Mouse (Mus musculus) layer of hippocampus, adult 9-11 months (tissue): Measurements from ENCODE around the gene Sarm1.
"Not testable (repeated sequence)": the region's sequence is repeated elsewhere in the genome, so short reads cannot be mapped to it uniquely, and the experiment has no call there.

Experiments used
- DNase-seq: peaks from one replicate; pipeline ENCODE4 v3.0.0; 2022

Gene Sarm1

DNA sequence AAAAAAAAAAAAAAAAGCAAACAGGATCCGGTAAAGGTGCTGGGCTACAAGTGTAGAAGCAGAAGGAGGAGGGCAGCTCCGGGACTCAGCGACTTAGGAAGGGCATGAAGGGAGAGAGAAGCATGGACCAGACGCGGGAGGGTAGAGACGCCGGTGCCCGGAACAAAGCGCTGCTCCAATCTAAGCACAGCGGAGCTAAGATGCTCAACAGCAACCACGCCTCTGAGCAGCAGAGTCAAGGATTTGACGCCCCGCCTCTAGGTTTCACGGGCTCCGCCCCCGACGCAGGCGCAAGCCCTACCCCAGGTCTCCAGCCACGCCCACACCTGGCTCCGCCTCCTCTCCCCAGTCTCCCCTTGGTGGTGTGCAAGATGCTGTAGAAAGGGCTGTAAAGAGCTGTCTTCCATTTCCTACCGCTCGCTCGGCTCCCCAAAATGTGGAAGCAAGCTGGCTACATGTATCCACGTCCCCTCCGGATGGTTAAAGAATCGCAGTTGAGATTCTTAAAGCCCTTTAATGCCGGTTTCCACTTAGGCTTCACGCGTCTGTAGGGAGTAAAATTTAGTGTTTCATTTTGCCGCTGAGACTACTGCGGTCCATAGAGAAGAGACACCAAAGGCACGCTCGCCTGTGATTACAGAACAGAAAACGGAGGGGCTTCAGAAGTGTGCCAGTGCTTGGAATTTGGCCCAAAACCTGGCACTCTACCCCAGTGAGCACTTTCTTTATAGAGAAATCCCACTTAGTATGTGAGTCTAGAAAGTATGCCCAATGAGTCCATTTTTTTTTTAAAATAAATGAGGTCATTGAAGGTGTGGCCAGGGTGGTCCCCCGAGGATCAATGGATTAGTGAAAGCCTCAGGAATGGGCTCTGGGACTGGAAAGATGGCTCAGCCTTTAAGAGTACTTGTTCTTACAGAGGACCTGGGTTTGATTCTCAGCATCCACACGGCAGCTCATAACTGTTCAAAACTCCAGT, at the start of gene Sarm1:
Gene Sarm1 (minus strand): TSS at position 211 of the 979 bp plus-strand sequence.
- DNase-seq = peak; percentile 95

DNA sequence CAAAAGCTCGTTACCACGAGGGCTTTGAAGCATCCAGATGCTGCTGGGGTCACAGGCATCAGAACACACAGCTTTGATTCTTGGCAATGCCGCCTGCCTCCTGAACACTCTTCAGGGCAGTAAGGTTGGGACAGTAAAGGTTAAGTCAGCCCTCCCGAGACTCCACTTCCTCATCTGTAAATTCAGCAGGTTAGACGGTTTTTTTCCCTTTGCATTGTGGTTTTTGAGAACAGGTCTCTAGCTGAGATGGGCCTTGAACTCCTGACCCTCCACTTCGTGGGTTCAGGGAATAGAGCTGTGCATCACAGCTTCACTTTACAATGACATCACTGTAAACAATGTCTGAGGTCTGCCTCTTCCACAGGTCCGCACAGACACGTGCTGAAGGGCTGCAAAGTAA, 47.6 kb upstream of the Sarm1 start:
- DNase-seq = no peak

GRCm38 (mm10) chr11:78544449-78545111, 47.0 kb upstream of the Sarm1 start:
- no peak for DNase-seq

GRCm38 (mm10) chr11:78540358-78540757, 42.8 kb upstream of the Sarm1 start:
- no peak for DNase-seq

DNA sequence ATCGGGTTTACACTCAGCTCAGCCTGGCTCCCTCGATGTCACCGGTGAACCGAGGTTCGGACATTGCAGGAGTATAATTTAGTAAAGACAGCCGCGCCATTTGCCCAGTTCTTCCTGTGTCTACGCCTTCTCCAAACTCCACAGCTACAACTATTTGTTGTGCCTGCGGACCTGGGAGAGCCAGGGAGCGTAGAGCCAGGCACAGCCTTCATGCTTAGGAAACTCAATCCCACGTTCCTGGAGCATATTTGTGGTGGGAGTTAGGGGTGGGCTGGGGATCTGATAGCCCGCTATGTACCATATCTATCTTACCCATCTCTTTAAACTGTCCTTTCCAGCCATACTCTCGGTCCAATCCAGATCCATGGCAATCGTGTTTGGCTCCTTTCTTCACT, 39.1 kb upstream of the Sarm1 start:
- DNase-seq = no peak

- peak; percentile 99 for DNase-seq
Observed at GRCm38 (mm10) chr11:78536080-78536689, 38.6 kb upstream of the Sarm1 start, which contains the start of the genes Tnfaip1 and Ift20. Gene Tnfaip1 (minus strand): TSS chr11:78536332. Gene Ift20 (plus strand): TSS chr11:78536361.

- DNase-seq = peak; percentile 44
Observed at GRCm38 (mm10) chr11:78535376-78536079, 38.0 kb upstream of the Sarm1 start.

DNA sequence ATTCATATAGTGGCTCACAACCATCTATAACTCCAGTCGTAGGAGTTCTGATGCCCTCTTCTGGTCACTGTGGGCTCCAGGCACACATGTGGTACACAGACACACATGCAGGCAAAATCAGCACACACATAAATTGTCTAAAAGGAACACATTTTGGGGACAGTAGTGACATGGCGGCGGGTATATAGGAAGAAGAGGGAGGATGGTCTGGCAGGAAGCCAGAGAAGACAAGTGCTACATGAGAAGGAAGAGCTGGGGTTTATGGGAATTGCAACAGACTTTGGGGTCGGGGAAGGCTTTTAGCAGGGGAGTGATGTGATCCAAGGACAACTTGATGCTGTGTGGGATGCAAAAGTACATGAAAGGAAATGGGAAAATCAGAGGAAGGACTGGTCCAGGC, 37.0 kb upstream of the Sarm1 start:
- no peak for DNase-seq

- not testable (repeated sequence) for DNase-seq
Observed at GRCm38 (mm10) chr11:78531515-78531914, 34.0 kb upstream of the Sarm1 start.

DNA sequence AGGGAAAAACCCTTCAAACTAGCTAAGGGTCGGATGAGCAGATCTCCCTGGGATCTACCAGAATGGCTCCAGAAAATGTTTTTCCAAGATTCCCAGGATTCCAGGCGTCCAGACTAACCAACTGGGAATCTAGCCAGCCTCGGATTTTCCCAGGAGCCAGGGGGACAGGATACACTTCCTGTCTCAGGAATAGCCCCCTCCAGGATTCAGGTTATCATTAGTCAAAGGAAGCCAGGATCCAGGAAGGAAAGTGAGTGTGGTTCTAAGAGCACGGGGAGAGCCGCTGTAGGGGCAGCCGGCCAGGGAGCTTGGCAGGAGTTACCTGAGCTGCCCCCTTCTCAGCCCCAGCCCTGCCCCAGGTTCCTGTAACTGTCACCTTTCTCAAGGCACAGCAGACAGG, 33.5 kb upstream of the Sarm1 start:
- DNase-seq = no peak

DNA sequence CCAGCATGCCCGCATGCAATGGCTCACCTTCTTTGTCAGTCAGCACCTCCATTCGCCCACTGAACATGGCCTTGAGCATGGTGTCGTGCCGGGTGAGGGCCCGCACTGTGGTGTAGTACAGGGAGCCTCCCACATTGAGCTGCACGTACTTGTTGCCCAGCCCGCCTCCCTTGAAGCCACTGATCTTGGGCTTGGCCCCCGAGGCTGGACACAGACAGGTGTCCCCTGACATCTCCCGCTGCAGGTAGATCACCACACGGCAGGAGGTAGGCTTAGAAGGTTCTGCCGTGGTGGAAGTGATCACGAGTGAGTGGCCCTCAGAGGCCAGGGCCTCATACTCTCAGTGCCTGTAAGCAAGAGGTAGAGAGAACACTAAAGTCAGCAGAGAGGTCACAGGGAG, 32.4 kb upstream of the Sarm1 start:
- DNase-seq = no peak

DNA sequence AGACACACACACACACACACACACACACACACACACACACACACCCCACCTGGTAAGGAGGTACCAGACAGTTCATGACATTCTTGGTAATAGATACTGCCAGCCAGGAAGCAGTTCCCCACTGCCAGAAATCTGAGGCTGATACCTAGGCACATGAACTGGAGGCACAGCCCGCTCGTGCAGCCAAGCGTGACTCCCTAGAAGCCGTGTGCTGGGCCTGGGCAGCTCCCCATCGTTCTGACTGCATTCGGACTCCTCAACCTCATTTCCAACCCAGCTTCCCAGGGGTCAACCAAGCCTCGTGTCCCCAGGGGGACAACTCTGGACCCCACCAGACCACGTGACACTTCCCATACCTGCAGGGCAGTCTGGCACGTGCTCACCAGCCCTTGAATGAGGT, 31.2 kb upstream of the Sarm1 start:
- no peak for DNase-seq

DNA sequence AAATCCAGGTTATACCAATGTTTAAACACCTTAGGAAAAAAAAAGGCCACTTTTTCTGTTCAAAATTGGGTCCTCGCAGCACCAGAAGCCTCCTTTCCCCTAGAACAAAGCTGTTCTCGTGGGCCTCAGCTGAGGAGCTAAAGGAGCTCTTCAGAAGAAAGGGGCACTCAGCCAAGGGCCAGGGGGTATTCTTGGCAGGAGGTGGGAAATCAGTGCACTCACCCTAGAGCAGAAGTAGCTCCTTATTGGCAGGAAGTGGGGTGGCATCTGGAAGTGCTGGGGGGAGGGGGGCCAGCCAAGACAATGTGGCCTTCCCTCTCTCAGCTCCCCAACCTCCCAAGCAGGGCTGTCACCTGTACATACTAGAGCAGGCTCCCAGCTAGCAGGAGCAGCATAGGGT, 27.3 kb upstream of the Sarm1 start:
- DNase-seq = no peak

DNA sequence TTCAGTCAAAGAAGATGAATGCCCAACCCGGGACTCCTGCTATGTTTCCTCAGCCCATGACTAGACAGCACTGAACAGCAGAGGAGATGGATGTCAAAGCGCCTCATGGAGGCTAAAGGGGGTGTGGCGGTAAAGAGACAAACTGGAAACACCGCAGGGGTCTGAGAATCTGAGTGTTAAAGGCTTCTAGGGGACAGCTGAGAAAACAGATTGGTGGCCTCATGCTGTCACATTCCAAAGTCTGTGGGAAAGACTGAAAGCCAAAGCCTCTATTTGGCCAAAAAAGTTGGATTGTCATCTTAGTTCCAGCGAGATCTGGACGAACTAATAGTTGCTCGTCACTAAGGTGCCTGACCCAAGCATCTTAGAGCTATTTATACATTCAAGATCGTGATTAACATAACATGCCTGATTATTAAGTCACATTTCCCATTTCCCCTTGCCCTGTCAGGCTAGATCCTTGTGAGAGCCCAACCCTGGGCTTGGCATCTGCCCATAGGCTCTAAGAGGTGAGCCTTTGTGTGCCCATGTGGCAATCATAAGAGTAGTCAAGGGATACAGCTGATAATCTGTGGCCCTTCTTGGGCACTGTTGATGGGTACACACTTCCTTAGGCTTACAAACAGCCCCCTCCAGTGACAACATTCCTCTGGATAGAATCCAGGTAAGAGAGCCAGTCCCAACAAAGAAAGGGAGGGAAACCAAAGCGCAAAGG, 25.8 kb upstream of the Sarm1 start:
- DNase-seq = no peak

GRCm38 (mm10) chr11:78522481-78522997, 25.0 kb upstream of the Sarm1 start:
- DNase-seq = no peak

- no peak for DNase-seq
Observed at GRCm38 (mm10) chr11:78521880-78522279, 24.3 kb upstream of the Sarm1 start.

GRCm38 (mm10) chr11:78518931-78519330, 21.4 kb upstream of the Sarm1 start:
- DNase-seq = no peak

DNA sequence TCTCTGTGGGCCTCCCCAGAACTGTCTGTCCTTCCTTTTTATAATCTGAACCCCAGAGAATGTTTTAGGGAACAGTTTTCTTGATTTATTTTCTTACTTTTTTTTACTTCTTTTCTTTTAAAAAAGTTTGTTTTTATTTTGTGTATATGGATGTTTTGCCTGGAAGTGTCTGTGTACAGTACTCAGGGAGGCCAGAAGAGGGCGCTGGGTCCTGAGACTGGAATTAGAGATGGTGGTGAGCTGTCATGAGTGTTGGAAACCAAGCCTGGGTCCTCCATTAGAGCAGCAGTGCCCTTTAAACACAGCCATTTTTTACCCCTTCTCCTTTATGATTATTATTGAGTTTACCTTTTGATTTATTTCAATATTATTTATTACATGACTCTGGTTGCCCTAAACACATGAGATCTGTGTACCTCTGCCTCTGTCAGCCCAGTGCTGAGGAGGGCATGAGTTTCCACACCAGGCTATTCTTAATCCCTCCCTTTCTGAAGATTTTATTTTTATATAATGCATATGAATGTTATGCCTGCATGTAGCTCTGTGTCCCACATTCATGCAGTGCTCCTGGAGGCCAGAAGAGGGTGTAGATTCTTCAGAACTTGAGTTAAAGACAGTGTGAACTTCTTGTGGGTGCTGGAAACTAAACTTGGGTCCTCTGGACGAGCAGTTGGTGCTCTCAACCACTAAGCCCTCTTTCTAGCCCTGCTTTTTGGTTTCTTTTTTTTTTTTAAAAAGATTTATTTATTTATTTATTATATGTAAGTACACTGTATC, 18.2 kb upstream of the Sarm1 start:
- no peak for DNase-seq

- no peak for DNase-seq
Observed at GRCm38 (mm10) chr11:78513106-78513790, 15.7 kb upstream of the Sarm1 start.
